Mouse (Mus musculus) cerebellum, adult 11 months (tissue): ENCODE data around the gene Unc79.

Experiments
- DNase-seq: peaks from one replicate; pipeline ENCODE4 v3.0.0; 2022

Gene Unc79

DNA sequence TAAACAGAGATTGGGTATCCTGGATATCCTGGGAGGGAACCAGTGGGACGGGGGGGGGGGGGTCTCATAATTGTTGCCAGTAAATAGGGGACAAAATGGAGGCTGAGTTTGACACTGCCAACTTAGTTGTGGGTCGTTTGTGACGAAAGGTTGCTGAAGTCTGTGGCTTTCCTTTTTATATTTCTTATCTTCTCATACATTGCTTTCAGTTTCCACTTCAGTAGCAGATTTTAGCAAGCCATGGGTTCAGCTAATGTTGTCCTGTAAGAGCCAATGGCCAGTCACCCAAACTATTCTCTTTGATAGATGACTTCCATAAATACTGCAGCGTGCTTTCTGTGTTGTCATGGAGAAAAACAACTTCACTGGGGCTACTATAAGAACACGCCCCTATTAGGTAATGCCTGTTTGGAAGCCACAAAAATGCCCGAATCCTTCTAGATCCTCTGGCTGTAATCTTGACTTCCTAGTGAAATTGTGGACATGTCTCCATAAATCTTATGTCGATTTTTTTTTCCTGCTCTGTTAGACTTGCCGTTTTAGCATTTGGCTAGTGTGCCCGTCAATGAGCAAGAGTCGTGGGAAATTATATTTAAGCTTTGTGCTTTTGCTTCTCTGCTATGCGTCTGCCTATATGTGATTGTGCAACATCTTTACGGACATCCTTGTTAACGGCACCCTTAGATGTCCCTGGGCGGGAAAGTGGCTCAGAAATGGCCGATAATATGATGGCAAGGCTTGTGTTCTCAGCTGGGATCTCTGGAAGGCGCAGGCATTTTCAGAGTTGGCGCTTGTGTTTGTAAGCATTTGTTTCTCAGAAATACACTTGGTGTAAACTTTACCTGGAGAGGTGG is 181.0 kb downstream of the Unc79 start:
- no peak for DNase-seq

DNA sequence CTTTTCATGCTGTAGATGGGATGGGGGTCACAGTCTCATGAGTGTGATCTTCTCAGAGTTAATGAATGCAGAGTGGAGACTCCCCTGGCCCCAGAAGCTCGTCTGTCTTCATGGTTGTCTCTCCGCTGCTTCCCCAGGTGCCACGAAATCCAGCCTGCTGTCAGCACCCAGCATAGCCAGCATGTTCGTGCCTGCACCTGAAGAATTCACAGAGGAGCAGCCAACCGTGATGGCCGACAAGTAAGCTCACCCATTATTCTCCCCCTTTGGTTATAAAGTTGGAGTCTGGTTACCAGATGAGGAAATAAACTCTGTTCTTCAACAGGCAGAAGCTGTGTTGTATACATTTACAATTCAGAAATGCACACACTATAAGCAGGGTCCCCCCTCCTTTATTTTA is 182.8 kb downstream of the Unc79 start:
- no peak for DNase-seq

DNA sequence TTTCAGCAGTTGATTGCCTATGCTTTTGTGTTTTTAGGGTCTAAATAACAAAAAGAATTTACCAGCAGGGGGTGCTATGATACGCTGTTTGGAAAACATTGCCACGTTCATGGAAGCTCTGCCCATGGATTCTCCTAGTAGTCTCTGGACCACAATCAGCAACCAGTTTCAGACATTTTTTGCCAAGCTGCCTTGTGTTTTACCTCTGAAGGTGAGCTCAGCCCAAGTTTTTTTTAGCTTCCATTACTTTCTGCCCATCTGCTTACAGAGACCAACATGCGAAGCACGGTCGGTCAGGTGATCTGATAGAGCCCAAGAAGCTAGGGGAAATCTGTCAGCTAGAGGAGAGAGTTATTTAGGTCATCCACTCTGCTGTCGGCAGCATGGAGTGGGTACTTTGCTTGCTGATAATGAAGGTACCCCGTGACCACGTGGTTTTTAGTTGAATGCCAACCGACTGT is 193.9 kb downstream of the Unc79 start:
- DNase-seq: peak; percentile 7

DNA sequence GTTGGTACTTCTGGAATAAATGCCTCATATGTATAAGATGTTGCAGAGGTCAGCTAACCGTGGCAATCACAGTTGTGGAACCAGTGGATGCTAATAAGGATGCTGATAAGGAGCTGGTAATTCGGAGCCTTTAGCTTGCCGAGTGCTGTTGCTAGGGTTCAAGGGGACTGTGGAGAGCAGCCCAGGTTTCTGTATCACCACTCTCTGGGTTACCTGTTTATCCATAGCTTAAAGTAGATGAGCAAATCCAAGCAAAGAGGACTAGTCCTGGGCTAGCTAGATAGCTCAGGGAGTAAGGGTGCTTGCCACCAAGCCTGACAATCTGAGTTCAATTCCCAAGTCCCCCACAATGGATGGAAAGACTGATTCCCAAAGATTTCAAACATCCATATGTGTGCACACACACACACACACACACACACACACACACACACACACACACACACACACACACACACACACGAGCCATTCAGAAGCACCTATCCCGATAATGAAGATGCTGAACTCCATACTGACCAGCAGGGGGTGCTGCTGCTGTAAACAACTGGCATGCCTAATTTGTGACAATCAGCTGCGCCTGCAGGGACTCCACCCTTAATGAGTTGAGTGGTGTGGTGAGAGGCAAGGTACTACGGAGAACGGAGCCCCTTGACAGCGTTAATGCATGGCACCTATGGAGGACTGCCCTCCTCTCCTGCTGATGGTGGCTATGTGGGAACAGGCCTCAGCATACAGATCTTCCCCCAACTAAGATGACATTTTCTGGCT is 195.3 kb downstream of the Unc79 start:
- peak; percentile 14 for DNase-seq

DNA sequence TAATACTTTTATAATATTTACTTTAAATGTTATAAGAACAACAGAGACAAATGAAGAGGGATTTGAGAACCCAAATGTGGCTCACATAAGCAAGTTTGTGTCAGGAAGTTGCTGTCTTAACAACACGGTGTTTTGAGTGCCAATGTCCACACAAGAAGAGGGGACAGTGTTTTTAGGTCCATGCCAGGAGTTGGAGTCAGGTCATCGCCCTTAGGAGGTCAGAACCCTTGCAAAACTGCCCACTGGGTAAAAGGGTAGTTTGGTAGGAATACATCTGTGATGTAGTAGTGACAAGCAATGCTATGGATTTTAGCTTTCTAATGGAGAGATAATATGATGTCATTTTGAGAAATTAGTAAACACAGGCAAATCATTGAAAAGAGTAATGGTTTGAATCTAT is 201.6 kb downstream of the Unc79 start:
- no peak for DNase-seq

DNA sequence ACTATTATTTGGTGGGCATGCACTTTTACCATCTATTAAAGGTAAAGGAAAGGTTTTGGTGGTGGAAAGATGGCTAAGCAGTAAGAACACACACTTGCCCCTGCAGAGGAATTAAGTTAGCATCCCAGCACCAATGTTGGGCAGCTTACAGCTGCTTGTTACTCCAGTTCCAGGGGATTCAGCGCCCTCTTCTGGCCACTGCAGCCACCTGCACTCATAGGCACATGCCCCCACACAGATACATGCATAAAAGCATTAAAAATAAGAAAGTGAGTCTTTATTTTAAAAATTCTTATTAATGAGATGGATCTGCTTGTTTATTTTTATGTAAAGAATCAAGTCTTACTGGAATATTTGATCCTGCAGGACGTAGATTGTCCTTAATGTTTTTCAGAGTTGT is 206.3 kb downstream of the Unc79 start:
- DNase-seq: no peak

DNA sequence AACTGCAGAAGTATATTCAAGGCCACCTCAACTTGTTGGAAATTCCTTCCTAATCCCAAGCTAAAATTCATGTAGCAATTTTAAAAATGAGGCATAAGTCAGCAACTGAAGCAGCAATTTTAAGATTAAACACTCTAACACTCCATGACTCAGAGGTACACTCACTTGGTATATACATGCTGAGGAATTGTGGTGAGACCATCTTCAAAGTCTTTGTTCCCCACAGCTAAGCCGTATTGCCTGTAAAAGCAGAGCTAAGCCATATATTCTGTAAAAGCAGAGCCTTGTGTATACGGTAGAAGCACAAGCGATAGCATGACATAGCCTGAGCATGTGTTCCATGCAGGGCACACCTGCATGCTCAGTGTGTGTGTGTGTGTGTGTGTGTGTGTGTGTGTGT is 206.7 kb downstream of the Unc79 start:
- DNase-seq: no peak

DNA sequence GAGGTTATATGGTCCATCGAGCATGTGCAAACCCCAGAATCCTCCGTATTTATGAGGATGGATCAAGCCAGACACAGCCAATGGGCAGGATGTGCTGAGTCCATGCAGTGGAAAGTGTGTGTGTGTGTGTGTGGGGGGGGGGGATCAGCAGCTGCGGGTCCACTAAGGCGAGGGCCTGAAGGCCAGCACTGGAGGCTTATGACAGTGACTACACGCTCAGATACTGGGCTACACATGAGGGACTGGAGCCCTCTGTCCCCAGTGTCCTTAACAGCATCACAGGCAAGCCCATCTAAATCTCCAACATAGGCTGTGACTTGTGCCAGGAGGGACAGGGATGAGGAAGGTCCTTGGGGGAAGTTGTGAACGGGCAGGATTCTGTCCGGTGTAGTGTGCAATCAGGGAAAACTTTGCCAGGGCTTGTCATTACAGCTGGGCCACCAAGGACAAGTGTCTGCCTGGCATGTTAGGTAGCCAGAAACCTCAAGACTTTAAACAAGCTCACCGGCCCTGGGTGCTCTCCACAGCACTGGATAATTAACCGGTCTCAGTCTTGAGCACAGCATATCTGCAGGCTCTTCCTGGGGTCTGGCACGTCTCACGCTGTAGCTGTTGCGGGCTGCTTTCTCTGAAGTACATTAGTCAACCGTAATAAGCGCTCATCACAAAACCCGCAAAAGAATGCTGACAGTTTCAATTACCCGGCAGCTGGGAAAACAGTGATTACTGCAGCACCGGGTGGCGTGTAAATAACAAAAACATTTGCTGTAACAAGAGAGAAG is 208.7 kb downstream of the Unc79 start:
- no peak for DNase-seq

DNA sequence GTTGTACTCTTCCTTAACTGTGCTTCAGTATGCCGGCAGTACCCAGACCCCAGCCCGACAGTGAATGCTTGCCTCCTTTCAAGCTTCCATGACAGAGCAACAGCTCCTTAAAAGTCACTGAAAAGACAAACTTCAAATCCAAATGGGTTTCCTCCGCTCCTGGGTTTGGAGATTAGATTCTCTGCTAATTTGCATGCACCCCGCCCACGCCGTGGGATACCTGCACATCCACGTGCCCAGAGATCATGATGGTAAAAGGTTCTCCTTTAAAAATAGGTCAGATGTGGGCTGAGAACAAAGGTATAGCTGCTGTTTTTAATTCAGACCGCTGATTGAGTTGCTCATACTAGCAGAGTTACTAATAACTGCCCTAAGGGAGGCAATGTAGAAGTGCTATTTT is 210.4 kb downstream of the Unc79 start:
- DNase-seq: no peak

DNA sequence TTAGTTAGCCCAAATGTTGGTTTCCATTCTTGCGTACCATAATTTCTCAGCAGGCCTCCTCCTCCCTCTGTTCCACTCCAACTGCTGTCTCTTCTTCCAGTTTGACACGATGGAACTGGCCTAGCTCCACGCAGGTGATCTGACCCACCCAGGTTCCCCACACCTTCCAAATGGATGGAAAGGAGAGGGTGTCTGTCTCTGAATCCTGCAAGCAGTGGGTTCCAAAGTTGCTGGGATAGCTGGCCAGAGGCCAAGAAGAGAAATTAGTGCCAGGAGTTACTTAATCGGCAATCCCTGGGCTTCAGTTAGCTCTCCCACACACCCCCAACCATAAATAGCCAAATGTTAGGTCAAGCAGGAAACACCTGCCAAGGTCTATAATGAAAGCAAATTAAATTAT is 212.1 kb downstream of the Unc79 start:
- no peak for DNase-seq

DNA sequence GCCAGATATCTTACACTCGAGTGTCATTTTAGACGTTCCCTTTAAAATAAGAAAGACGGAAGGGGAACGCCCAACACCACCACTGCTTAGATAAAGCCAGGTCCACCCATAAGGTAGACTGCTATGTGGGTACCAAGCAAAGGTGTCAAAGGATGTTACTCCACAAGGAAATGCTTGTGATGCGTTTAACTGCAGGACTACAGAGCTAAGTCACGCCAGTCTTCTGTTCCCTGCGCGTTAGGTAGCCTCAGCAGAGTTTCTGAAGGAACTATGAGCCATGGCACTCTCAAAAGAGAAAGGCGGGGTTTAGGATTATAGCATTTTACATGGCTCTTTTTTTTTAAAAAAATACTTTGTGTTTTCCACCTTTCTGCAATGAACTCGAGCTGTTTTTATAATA is 214.9 kb downstream of the Unc79 start:
- DNase-seq: no peak

DNA sequence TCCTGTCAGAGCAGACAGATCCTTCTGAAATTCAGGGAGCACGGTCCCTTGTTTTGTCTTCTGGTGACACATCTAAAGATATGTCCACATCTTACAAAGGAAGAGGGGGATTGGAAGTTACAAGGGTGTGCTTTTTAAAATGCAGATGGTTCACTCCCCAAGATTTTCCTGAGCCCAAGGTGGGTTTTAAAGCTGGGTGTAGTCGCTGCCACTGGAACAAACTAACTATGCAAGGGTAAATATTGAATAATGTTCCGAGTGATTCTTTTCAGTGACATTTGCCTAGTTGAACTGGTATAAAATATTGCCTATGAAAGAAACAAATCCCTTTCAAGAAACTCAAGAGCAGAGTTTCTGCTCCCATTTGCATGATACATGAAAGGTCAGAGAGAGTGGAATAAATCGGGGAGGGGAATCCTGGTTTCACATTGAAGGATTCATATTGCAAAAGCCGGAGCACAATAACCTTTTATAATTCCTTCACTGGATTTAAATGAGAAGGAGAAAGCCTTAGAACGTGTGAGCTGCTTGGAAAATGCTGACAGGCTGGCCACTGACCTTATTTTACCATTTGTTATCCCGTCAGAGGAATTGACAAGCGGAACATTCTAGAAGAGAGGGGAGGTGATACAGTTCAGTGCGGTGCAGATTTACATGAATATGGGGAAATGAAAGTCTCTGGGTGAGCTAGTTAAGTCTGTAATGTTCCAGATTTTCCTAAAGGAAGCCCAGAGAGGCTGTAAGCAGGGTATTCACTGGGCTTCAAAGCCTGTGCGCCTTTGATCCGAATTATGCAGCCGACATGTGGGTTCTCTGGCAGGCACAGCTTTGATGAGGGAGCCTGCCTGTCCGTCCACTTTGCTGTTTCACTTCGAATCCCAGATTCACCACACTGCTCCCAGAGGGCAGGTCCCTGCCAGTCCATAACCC is 215.7 kb downstream of the Unc79 start:
- no peak for DNase-seq

DNA sequence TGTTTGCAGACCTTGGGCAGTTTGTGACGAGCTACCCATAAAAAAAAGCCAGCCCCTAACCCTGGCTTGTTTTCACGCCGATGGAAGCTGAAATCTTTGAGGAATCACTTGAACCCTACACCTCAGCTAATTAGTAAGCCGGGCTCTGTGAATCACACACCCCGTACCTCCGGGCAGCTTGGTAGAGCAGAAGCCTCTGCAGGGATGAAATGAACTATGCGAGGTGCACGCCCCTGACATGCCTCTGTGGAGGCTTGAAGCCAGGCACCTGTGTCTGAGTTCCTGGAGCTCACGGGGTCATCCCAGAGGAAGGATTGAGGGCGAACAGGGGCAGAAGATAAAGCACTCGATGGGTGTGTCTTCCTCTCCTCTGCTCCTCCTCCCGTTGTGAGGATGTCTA is 220.2 kb downstream of the Unc79 start:
- DNase-seq: no peak

DNA sequence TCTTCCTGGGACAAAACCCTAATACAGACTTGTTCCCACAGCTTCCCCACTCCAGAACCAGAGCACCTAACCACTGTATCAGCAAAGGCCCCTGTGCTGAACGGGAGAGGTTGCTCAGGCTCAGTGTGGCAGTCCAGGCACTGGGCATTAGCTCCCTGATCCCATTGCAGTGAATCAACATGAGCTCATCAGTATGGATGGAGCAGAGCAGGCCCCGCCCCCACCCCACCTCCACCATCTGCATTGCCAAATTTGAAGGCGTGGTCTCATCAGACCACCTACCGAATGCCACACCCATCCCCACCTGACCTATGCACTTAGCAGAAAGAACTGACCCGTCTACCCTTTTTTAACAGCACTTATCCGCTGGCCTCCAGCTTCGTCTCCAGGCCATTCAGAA is 234.4 kb downstream of the Unc79 start:
- no peak for DNase-seq

DNA sequence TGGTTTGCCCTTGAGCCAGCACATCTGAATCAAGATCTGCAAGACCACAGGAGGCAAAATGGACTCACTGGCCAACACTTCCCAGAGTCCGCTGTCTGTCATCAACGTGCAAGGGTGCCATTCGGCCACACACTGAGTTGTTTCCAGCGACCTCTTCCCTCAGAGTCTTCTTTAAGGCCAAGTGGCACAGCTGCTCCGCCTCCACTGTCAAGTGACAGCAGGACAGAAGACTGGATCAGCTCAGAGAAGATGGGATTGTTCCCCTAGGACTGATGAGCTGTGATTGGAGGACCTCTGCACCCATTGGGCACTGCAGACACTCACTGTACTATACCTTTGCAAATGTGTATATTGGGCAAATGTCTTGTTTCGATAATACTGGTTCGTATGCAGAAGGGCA is 238.4 kb downstream of the Unc79 start:
- no peak for DNase-seq

DNA sequence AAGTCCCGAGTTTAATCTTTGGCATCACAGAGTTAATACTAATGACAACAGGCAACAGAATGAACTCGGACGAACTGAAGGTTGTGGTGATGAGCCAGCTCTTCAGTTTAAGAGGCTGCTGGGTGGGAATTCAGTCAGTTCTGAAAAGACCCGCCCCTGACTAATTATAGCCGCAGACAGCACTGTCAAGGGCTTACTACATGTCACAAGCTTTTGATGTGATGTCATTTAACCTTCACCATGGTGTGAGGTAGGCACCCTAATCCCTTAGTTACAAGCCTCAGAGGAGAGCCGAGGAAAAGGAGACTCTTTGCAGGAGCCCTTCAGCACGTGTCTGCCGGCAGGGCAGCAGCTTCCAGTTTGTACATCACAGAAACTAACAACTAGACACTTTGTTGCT is 239.6 kb downstream of the Unc79 start:
- DNase-seq: no peak

DNA sequence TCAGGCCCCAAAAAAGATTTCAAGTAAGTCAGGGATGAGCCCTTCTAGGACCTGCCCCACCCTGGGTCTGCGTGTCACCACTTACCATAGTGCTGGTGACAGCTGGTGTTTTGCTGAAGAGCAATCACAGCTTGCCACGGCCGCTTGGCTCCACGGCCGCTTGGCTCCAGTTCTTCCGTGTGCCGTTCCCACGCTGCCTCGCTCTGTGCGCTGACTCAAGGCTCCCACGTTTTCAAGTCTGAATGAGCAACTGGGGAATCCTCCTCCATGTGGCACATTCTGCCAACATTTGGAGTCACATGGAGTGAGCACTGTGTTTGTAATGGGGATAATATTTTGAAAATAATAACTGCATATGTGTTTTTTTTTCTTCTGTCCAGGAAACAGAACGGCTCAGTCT is 241.1 kb downstream of the Unc79 start:
- no peak for DNase-seq

DNA sequence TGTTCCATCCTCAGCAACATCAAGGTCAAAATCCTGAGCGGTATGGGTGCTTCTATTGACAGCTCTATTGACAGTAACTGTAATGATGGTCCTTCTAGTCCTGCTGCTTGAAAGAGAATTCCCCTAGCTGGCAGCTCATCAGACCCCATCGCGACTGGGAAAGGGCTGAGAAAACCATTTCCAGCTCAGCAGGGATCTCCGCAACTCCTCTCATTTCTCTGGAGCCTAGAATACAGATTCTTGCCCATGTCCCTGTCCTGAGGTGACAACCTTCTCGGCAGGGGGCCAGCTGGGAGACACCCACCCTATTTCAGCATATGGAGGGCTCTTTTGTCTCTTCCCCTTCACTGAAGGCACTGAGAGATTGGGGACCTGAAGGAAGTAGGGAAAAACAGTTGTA is 244.3 kb downstream of the Unc79 start:
- DNase-seq: no peak

DNA sequence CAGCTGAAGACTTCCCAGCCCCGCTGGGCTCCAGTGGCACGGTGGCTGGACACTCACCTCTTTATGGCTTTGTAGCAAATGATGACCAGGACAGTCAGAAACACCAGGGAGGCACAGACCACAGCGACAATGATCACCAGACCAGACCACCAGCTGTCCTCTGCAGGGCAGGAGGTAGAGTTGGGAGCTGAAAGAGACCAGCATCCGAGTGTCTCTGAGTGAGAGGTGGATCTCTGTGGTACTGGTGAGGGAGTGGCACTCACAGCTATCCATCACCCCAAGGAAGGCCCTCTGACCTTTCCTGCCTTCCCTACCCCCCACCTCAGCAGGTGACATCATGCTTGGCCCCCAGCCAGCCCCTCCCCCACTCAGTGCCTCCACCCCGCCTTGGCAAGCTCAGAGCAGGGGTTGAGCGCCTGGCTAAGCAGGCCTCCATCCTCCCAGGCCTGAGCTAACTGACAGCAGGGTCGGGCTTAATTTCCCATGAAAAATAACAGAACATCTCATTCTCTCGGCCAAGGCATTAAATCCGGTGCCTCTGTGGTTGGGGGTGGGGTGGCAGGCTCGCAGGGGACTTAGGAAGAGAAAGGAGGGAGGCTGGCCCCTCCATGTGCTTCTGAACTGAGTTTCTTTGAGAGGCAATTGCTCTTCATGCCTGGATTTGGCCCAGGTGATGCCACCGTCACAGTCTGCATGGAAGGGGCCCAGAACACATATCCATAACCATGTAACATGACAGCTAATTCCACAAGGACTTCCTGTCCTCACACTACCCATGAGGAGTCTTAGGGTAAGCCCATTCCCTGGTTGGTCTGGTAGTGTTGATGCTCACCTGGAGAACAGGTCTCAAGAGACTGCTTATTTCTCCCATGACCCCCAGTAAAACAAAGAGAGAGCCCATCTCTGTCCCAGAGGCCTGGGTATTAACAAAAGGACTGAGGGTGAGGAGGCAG is 254.2 kb downstream of the Unc79 start:
- no peak for DNase-seq

DNA sequence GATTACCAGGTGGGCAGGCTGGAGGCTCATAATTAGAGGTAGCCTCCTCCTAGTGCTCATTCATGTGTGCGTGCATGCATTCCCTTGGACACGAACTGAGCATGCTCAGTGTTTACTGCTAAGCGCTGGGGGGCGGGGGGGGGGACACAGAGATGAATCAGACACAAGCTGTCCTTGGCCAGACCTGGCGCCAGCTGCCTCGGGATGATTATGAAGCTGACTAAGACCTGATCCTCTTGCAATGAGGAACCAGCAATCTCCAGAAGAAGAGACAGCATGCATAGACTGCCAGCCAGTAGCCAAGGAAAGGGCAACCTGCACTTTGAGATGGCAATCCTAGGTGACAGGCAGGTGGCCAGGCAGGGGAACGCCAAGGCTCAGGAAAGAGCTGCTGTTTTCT is 256.9 kb downstream of the Unc79 start:
- peak; percentile 35 for DNase-seq

DNA sequence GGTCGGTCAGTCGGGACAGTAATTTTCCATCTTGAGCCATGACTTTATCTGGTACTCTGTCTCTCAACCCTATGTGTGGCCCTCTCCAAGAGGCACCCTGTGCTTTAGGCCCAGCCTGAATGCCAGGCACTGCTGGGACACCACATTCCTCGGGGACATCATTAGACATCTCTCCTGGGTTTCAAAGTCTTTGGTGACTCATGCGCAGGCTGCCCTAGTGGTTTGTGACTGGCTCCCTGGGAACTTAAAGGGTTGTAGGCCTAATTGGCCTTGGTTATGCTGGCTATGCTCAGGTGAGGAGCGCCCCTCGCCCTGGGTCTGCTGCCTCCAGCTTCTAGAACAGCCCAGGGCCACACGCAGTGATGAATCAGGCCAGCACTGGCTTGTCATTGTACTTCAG is 260.9 kb downstream of the Unc79 start:
- no peak for DNase-seq
